In the genomic region with DNA sequence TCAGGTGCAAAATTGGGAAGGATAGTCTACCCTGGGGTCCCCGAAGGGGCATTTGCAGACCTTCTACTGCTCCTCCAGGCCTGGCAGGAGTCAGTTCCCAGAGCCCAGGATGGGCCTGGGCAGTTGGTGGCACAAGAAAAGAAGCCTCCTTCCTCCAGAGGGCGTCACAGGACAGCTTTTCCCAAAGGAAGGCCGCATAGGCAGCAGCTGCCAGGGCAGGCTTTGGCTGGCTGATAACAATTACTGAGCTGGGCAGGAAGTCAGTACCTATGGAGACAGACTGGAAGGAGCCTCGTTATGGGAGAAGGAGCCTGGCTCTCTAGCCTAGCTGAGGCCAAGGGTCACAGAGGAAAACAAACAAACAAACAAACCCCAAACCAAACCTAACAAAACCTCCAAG, we compare ENCODE assay signal across 8 mouse cellular contexts. TPM values are rescaled to one million over a fixed set of nuclear protein-coding genes. Genes with fewer than 3 reads are reported as not detected.
DNase-seq lines count a peak whose midpoint lies in the region; ATAC-seq and TF ChIP-seq lines count a peak whose summit lies in the region.

No protein-coding gene starts in this region.

- dilution Hi-C loops in CH12.LX (cut with MboI; ENCODE audit: extremely low pct_ligation_motif_present, extremely low pct_unique_long_range_greater_than_20kb, low sequenced_read_pairs) = no loop called here

- H3K4me2 ChIP-seq in heart, embryonic 12.5 days = no peak overlapping the region
- H3K4me2 ChIP-seq in heart, embryonic 11.5 days = no peak overlapping the region
- H3K4me2 ChIP-seq in CH12.LX (ENCODE audit: insufficient read depth, low read depth, poor library complexity, severe bottlenecking) = no peak overlapping the region
- H3K4me2 ChIP-seq in heart, embryonic 16.5 days (ENCODE audit: low read depth, low read length) = no peak overlapping the region
- no peak overlapping the region for H3K4me2 ChIP-seq in midbrain, postnatal 0 days (ENCODE audit: low read depth, low read length, poor library complexity, severe bottlenecking)

- WGBS in heart, embryonic 12.5 days = 19% methylated on average over 4 of the region's 4 CpGs
- WGBS in heart, embryonic 11.5 days (ENCODE audit: insufficient replicate concordance) = 27% methylated on average over 4 of the region's 4 CpGs
- 32% methylated on average over 4 of the region's 4 CpGs for WGBS in heart, embryonic 16.5 days
- 47% methylated on average over 4 of the region's 4 CpGs for WGBS in midbrain, postnatal 0 days

- H3K79me2 ChIP-seq in CH12.LX (replicated peaks; ENCODE audit: control insufficient read depth, extremely low read depth, insufficient read depth, poor library complexity, severe bottlenecking) = no peaks in the 10 kb centered on the region

- in situ Hi-C loops in CH12.LX (cut with MboI; ENCODE audit: low pct_ligation_motif_present, low pct_unique_long_range_greater_than_20kb, low sequenced_read_pairs) = no loop called here

- TF ChIP-seq CTCF in CH12.LX (conservative IDR thresholded peaks at IDR 0.05 in 1 of 2, IDR thresholded peaks at IDR 0.05 in 1 of 2; ENCODE audit: low read depth in 2 of 2, low read length in 2 of 2) = peak in 1 of 2 experiments; percentile 60; a peak in 2 of 4 replicates
- peak; percentile 45 for TF ChIP-seq CTCF in midbrain, postnatal 0 days (IDR thresholded peaks at IDR 0.05)

- H3K27ac ChIP-seq in heart, embryonic 12.5 days (ENCODE audit: poor library complexity, severe bottlenecking) = no peak overlapping the region
- no peak overlapping the region for H3K27ac ChIP-seq in heart, embryonic 11.5 days (ENCODE audit: low read depth, low read length)
- no peak overlapping the region for H3K27ac ChIP-seq in CH12.LX (ENCODE audit: insufficient read depth, low read depth)
- 0 out of 2 replicates have a peak overlapping the region, but pooled peaks have one; percentile 2 for H3K27ac ChIP-seq in heart, embryonic 16.5 days (ENCODE audit: low read length)
- no peak overlapping the region for H3K27ac ChIP-seq in midbrain, postnatal 0 days (ENCODE audit: low read depth, low read length)

- H3K4me1 ChIP-seq in heart, embryonic 12.5 days (replicated peaks) = peaks cover 25% of the 10 kb centered on the region
- H3K4me1 ChIP-seq in heart, embryonic 11.5 days (ENCODE audit: control insufficient read depth, insufficient read depth, low read length) = 0 out of 2 replicates have a peak, but pooled peaks cover 3% of the 10 kb centered on the region
- no peaks in the 10 kb centered on the region for H3K4me1 ChIP-seq in CH12.LX (ENCODE audit: control insufficient read depth in 1 of 2, insufficient read depth in 2 of 2)
- peaks cover 19% of the 10 kb centered on the region for H3K4me1 ChIP-seq in heart, embryonic 16.5 days (ENCODE audit: control insufficient read depth, insufficient read depth, low read length)
- H3K4me1 ChIP-seq in midbrain, postnatal 0 days (ENCODE audit: insufficient read depth, low read length) = no peaks in the 10 kb centered on the region

- TF ChIP-seq RAD21 in CH12.LX (IDR thresholded peaks at IDR 0.05; ENCODE audit: low read depth, low read length) = peak; percentile 64

- H3K36me3 ChIP-seq in heart, embryonic 12.5 days = no peaks in the 10 kb centered on the region
- H3K36me3 ChIP-seq in heart, embryonic 11.5 days (ENCODE audit: control insufficient read depth, insufficient read depth, low read length) = no peaks in the 10 kb centered on the region
- H3K36me3 ChIP-seq in CH12.LX (replicated peaks in 1 of 2; ENCODE audit: control insufficient read depth in 1 of 2, insufficient read depth in 1 of 2, low read length in 1 of 2) = no peaks in the 10 kb centered on the region
- no peaks in the 10 kb centered on the region for H3K36me3 ChIP-seq in heart, embryonic 16.5 days (ENCODE audit: control insufficient read depth, insufficient read depth)
- H3K36me3 ChIP-seq in midbrain, postnatal 0 days (ENCODE audit: insufficient read depth, low read length) = no peaks in the 10 kb centered on the region

- H3K9ac ChIP-seq in heart, embryonic 12.5 days = no peak overlapping the region
- H3K9ac ChIP-seq in heart, embryonic 11.5 days (ENCODE audit: low read depth, low read length) = no peak overlapping the region
- H3K9ac ChIP-seq in CH12.LX (ENCODE audit: insufficient read depth, low read depth) = no peak overlapping the region
- H3K9ac ChIP-seq in heart, embryonic 16.5 days (ENCODE audit: low read length) = no peak overlapping the region
- H3K9ac ChIP-seq in midbrain, postnatal 0 days (replicated peaks; ENCODE audit: low read length, poor library complexity, severe bottlenecking) = no peak overlapping the region

- no peaks in the 10 kb centered on the region for H3K27me3 ChIP-seq in heart, embryonic 12.5 days (replicated peaks)
- H3K27me3 ChIP-seq in heart, embryonic 11.5 days (ENCODE audit: control insufficient read depth, insufficient read depth, low read length) = no peaks in the 10 kb centered on the region
- H3K27me3 ChIP-seq in CH12.LX (replicated peaks) = no peaks in the 10 kb centered on the region
- no peaks in the 10 kb centered on the region for H3K27me3 ChIP-seq in heart, embryonic 16.5 days (ENCODE audit: control insufficient read depth, insufficient read depth, low read length)
- no peaks in the 10 kb centered on the region for H3K27me3 ChIP-seq in midbrain, postnatal 0 days (ENCODE audit: insufficient read depth, low read length)

- peak; percentile 31 for DNase-seq in CH12.LX (ENCODE audit: extremely low read depth)
- DNase-seq in layer of hippocampus, adult 9-11 months = peak; percentile 10
- peak; percentile 60 for DNase-seq in midbrain, postnatal 0 days (ENCODE audit: low spot score)

- no peaks in the 10 kb centered on the region for H3K9me3 ChIP-seq in heart, embryonic 12.5 days (replicated peaks)
- H3K9me3 ChIP-seq in heart, embryonic 11.5 days (replicated peaks; ENCODE audit: control insufficient read depth, low read length) = no peaks in the 10 kb centered on the region
- no peaks in the 10 kb centered on the region for H3K9me3 ChIP-seq in CH12.LX (replicated peaks; ENCODE audit: low read length)
- no peaks in the 10 kb centered on the region for H3K9me3 ChIP-seq in heart, embryonic 16.5 days (replicated peaks; ENCODE audit: control insufficient read depth, low read length)
- H3K9me3 ChIP-seq in midbrain, postnatal 0 days (ENCODE audit: low read length) = no peaks in the 10 kb centered on the region

- peak; percentile 60 for ATAC-seq in heart, embryonic 12.5 days (ENCODE audit: insufficient number of reproducible peaks, low FRiP score)
- no peak for ATAC-seq in heart, embryonic 11.5 days (replicated peaks; ENCODE audit: insufficient number of reproducible peaks, low FRiP score, low TSS enrichment)
- ATAC-seq in cerebellum, adult (ENCODE audit: insufficient number of reproducible peaks, low FRiP score, low TSS enrichment) = 0 out of 2 replicates have a peak, but pooled peaks have one; percentile 34
- 0 out of 2 replicates have a peak, but pooled peaks have one; percentile 35 for ATAC-seq in heart, embryonic 16.5 days (replicated peaks; ENCODE audit: extremely low read depth, insufficient read depth, low FRiP score)
- ATAC-seq in midbrain, postnatal 0 days (ENCODE audit: low FRiP score) = no peak
- ATAC-seq in erythroid progenitor cell, adult 5-6 weeks (replicated peaks; ENCODE audit: low FRiP score, poor library complexity, severe bottlenecking) = no peak

- no peak for TF ChIP-seq EP300 in CH12.LX (IDR thresholded peaks at IDR 0.05; ENCODE audit: low read length)

- no peak overlapping the region for H3K4me3 ChIP-seq in heart, embryonic 12.5 days
- H3K4me3 ChIP-seq in heart, embryonic 11.5 days (ENCODE audit: low read depth, low read length) = no peak overlapping the region
- H3K4me3 ChIP-seq in CH12.LX (replicated peaks in 1 of 3; ENCODE audit: low read depth in 2 of 3, low read length in 2 of 3, poor library complexity in 1 of 3) = no peak overlapping the region
- no peak overlapping the region for H3K4me3 ChIP-seq in heart, embryonic 16.5 days (ENCODE audit: low read length)
- no peak overlapping the region for H3K4me3 ChIP-seq in midbrain, postnatal 0 days (ENCODE audit: low read depth, low read length)

- TF ChIP-seq POLR2A in CH12.LX (IDR thresholded peaks at IDR 0.05; ENCODE audit: low read depth, low read length) = no peak

TF ChIP-seq in CH12.LX, 34 proteins besides CTCF, POLR2A, EP300 and RAD21:
- TF ChIP-seq SMC3 (IDR thresholded peaks at IDR 0.05; ENCODE audit: low read depth, low read length) = peak; percentile 49
- no peak for TF ChIP-seq TBP (conservative IDR thresholded peaks at IDR 0.05; ENCODE audit: low read depth, low read length)
- no peak for TF ChIP-seq JUN (IDR thresholded peaks at IDR 0.05; ENCODE audit: insufficient read depth, low read depth, low read length)
- TF ChIP-seq SIN3A (IDR thresholded peaks at IDR 0.05; ENCODE audit: low read length) = no peak

RNA-seq across cellular contexts. Expression of gene Klf4, which starts 54.3 kb away (rescaled TPM):
- 4.3 and 5.4 TPM in 2 replicates for polyA plus RNA-seq in heart, embryonic 12.5 days (2016; fragmentation: Nextera tagmentation; extraction: Ambion mirVana)
- polyA plus RNA-seq in heart, embryonic 11.5 days (2014; fragmentation: Nextera tagmentation; extraction: Ambion mirVana) = 3.3 and 4.0 TPM in 2 replicates
- total RNA-seq in CH12.LX (2012; rRNA removed) (0.38 and 0.51 TPM in 2 replicates), CH12.LX (2014; rRNA removed) (0.81 and 1.3 TPM in 2 replicates)
- polyA plus RNA-seq in CH12.LX (2012; ENCODE audit: insufficient read length, low read depth) = 2.2 and 2.9 TPM in 2 replicates
- 4.7 and 5.7 TPM in 2 replicates for polyA plus RNA-seq in heart, embryonic 16.5 days (2015; fragmentation: Nextera tagmentation; extraction: Ambion mirVana)
- total RNA-seq in midbrain, postnatal 0 days (2014; rRNA removed) = 8.2 and 12.4 TPM in 2 replicates
- 4.1 and 4.3 TPM in 2 replicates for polyA plus RNA-seq in midbrain, postnatal 0 days (2015; fragmentation: Nextera tagmentation; extraction: Ambion mirVana)
- total RNA-seq in erythroid progenitor cell, adult 5-6 weeks (2015; ENCODE audit: low replicate concordance) = 5.8 and 10.9 TPM in 2 replicates
- 3.2 and 4.6 TPM in 2 replicates for total RNA-seq in erythroid progenitor cell, adult 5-6 weeks (2017; ENCODE audit: low replicate concordance)

Comparison
In these comparisons a context has a peak if more than half of its experiments do, and no peak if none do; other contexts are left out.
1. ATAC-seq: peak in heart, embryonic 12.5 days (single experiment), cerebellum, adult (single experiment) and heart, embryonic 16.5 days (single experiment); none in heart, embryonic 11.5 days (single experiment), midbrain, postnatal 0 days (single experiment) and erythroid progenitor cell, adult 5-6 weeks (single experiment).
2. DNase-seq: peak in every context shown above with its lines; median percentile 60 in midbrain, postnatal 0 days; 31 in CH12.LX; 10 in layer of hippocampus, adult 9-11 months.